ENCODE assay signal across 24 mouse cellular contexts in the genomic region with DNA sequence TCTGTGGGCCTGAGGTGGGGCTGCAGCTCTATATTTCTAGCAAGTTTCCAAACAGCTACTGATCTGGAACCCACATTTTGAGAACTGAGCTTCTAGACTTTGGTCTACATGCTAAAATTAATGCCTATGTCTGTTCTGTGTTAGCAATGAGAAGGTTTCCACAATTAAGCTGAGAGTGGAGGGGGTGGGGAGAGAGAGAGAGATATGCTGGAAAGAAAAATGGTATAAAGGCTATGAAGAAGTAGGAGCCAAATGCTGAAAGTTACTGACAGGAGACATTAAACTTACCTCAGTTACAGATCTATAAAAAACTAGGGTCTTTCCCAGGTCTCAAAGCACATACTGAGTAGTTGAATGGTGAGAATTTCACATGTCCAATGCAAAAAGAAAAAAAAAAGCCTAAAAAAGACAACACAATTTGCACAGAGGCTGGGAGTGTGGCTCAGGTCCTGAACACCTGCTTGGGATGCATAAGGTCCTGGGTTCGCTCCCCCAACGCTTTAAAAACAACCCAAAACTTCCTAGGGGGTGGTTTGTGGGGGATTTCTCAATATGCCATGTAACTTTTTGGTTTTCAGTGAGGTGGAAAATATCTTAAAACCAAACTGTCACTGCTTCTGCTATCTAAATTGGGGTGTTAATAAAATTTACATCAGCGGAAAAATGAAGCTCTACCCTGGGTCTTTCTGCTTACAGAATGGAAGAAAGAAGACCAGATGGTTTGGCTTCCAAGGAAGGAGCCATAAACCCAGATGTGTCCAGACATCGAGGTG.
"Had no signal": no experiment of that assay in that cellular context is flagged by ENCODE, and none has a peak within 500 bp of the region (broad histone marks: within the 10 kb centered on the region; RNA-seq: fewer than 3 reads in every experiment).

No protein-coding gene starts in this region.

- ATAC-seq: liver, postnatal 0 days; lung, postnatal 0 days; midbrain, embryonic 16.5 days had no signal

- DNase-seq: liver, embryonic 13.5 days; liver, postnatal 0 days; lung, adult 2 months; lung, postnatal 14 days; lung, postnatal 36 days; midbrain, embryonic 14.5 days; retina, postnatal 1 day; right cerebral cortex, adult 18-20 months; right cerebral cortex, postnatal 25 days; right cerebral cortex, postnatal 4 days; thymus, adult 2 months; thymus, postnatal 36 days had no signal

- H3K9me3 ChIP-seq: liver, embryonic 13.5 days; liver, embryonic 15.5 days; lung, embryonic 15.5 days; megakaryocyte, embryonic 14.5 days; midbrain, embryonic 12.5 days; neural tube, embryonic 13.5 days; neural tube, embryonic 15.5 days; stomach, embryonic 15.5 days had no signal

- H3K27me3 ChIP-seq: stomach, embryonic 15.5 days had no signal

- H3K36me3 ChIP-seq: liver, embryonic 13.5 days; liver, embryonic 15.5 days; lung, embryonic 15.5 days; midbrain, embryonic 12.5 days; neural tube, embryonic 13.5 days; neural tube, embryonic 15.5 days; stomach, embryonic 15.5 days had no signal

- H3K27ac ChIP-seq: liver, embryonic 13.5 days; liver, embryonic 15.5 days; lung, embryonic 15.5 days; macrophage; midbrain, embryonic 12.5 days; neural tube, embryonic 13.5 days; neural tube, embryonic 15.5 days; stomach, embryonic 15.5 days; stomach, postnatal 0 days had no signal

- H3K4me3 ChIP-seq: liver, embryonic 13.5 days; liver, embryonic 15.5 days; lung, embryonic 15.5 days; megakaryocyte, embryonic 14.5 days; midbrain, embryonic 12.5 days; myocyte; neural tube, embryonic 13.5 days; neural tube, embryonic 15.5 days; stomach, embryonic 15.5 days had no signal
